Mouse (Mus musculus): ENCODE measurements at regions not wholly inside any gene's neighbourhood (a gene's known extent, or its start where the extent isn't known, plus 50 kb on each side); places are given as distances from the start of the nearest gene placed in this dataset.

DNA sequence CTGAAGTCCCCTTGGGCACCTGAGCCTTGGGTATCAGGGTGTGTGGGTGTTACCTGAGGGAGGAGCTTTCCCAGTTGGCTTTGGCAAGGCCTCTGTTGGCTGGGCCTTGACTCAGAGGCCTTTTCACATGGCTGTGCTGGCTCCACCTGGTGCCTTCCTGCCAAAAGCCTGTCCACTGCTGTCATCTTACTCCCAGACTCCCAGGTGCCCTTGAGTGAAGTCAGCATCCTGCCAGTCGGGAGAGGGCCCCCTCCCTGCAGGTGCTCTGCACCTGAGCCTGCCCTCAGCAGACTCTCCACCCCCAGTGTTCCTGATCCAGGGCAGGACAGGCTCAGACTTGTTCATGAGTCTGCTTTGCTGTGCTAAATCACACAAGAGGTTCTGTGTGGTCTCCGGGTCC lies 99.2 kb upstream of the Lgalsl start:
- no peak for DNase-seq

DNA sequence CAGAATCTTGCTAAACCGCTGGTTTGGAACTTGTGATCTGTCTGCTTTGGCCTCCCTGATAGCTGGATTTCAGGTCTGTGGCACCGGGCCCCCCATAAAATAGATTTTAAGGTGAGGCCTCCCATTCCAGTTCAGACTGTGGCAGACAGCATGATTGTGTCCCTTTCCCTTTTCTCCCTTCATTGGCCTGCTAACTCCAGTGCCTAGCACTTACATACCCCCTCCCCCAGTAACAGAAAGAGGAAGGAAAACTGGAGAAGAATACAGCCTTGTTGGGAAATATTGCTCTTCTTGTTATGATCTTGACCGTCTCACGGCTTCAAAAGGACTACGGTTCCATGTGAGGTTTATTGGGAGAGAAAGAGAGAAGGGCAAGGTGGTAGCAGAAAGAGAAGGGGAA lies 99.7 kb upstream of the Lgalsl start:
- DNase-seq, result no peak

GRCm38 (mm10) chr11:20934191-20935062 lies 103.6 kb upstream of the Lgalsl start:
- DNase-seq, result no peak

DNA sequence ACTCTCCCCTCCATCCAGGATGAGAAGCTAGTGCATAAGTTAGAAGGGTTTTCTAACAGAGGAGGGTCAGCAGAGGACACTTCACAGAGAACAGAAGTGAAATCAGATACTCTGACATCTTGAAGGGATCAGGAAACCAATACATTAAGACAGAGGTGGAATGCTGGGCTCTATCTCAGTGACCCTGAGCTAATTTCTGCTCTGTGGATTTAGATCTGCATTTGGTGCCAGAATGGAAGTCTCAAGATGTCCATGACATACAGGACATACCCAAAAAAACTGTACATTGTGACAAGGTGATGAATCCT lies 104.2 kb upstream of the Lgalsl start:
- DNase-seq, result no peak

GRCm38 (mm10) chr11:20935910-20936309 lies 105.1 kb upstream of the Lgalsl start:
- DNase-seq, result no peak

- no peak for DNase-seq
Observed at GRCm38 (mm10) chr11:20936996-20937395, 106.1 kb upstream of the Lgalsl start.

GRCm38 (mm10) chr11:20937942-20938341 lies 107.1 kb upstream of the Lgalsl start:
- no peak for DNase-seq

GRCm38 (mm10) chr11:20939644-20940043 lies 108.8 kb upstream of the Lgalsl start:
- DNase-seq, result no peak

GRCm38 (mm10) chr11:20941546-20941945 lies 110.7 kb upstream of the Lgalsl start:
- DNase-seq, result no peak

DNA sequence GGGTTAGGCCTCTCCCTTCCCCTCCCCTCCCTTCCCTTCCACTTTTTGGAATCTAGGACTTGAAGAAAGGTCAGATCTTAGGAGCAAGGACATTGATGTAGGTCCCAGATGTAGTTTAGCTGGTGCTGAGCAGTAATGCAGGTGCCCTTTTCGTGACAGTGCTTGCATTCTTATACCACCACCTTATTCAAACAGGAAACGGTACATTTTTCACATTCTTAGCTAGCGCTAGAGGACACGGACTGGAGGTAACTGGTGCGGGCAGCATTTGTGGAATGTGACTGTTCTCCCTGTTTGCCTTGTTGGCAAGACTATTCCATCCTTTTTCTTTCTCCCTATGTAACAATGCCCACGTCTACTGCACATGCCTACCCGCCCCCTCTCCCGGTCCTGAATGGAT lies 124.7 kb upstream of the Lgalsl start:
- no peak for DNase-seq

DNA sequence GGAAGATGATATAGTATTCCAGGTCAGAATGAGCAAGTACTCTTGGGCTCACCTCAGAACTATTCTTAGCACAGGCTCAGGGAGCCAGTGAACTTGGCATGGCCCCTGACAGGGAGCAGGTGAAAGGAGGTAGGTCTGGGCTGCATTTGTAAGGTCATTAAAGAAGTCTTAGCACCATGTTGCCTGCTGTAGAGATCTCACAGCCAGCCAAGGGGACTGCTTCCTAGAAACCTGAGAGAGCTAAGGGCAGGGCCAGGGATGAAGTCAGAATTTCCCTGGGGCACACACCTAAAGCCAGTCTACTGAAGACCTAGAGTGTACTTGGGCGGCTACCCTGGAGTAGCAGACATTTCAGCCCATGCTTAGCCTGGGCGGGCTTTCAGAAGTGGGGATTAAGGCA lies 126.9 kb upstream of the Lgalsl start:
- DNase-seq, result no peak

DNA sequence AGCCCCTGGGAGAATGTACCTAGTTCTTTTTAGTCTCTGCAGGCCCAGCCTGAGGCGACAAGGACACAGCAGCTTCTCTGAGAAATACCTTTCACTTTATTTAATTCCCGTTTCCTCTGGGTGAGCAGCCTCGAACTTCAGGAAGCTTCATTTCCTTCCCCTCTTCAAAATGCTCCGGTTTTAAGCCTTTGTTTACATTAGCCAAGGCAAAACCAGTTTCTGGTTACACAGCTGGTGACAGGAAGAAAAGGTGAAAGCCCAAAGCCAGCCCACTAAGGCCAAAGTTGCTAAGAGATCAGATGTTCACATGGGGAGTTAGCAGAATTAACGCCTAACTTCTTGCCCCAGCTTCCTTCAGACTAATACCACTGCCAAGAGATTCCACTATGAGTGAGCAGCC lies 127.4 kb upstream of the Lgalsl start:
- DNase-seq, result peak; percentile 9

- no peak for DNase-seq
Observed at GRCm38 (mm10) chr11:20960066-20960465, 129.2 kb upstream of the Lgalsl start.

GRCm38 (mm10) chr11:20960750-20961149 lies 129.9 kb upstream of the Lgalsl start:
- no peak for DNase-seq

GRCm38 (mm10) chr11:20961626-20962025 lies 129.5 kb upstream of the Peli1 start:
- DNase-seq, result no peak

DNA sequence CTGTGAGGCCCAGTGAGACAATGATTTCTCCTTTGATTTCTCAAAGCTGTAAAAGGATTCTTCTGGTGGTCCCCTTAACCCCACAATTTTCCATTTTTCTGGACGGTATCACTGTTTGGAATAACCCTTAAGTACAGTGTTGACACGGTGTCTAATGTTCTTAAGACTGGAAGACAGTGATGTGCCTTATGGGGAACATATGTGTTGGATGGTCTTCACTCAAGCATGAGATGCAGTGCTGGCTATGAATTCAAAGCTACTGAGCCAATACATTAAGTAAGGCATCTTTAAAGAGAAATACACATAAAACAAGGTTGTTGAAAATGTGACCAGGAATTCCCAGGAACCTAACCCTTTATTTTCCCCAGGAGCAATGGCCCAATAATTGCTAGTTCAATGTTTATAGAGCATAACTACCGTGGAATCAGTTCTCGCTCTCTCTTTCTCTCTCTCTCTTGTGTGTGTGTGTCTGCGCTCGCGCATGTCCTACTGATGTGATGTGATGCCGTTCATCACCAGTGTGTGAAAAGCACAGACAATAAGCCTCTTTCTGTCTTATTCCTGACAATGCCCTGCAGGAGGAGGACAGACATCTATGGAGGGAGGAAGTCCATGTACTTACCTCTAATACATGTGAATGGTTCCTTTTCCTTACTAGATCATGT lies 125.4 kb upstream of the Peli1 start:
- no peak for DNase-seq

DNA sequence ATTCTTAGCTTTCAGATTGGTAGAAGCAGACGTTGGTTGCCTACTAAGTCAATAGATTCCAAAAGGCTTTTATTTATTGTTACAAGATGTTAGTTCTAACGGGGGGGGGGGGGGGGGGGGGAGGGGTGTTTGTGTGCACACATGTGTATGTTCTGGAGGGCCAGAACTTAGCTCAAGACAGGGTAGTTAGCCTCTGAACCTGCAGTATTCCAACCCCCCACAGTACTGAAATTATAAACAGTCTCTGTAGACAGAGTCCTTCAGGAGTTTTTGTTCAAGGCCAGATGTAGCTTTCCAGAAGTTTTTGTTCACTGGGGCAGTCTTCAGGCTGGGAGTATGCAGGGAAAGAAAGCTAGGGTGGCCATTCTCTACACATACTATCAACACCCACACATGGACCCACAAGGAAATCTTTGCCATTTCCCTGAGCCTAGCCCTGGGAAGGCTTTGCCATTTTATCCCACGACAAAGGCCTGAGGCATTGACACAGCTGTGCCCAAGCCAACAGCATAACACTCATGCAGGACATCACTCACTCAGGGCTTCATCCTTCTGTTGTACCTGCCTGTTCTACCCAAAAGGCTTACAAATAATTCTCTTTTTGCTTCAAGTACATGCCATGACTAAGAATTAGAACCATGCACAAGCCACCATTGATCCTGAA lies 123.6 kb upstream of the Peli1 start:
- no peak for DNase-seq

DNA sequence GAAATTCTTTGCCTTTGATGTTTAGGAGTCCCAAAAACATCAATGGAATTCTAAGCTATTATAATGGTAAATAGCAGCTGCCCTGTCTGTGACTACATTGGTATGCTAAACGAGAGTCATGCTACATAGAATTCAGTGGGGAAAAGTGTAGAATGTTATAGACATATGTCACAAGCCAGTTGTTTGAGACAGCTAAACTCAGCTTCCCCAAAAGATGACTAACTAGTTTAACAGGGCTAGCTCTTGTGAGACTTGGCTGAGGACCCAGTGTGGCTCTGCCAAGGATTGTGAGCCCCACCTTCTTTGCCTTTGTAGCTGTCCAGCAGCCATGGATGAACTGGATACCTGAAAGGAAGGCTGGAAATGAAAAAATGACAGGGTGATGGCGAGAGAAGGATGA lies 122.8 kb upstream of the Peli1 start:
- DNase-seq, result no peak

- no peak for DNase-seq
Observed at GRCm38 (mm10) chr11:20973141-20973540, 118.0 kb upstream of the Peli1 start.

DNA sequence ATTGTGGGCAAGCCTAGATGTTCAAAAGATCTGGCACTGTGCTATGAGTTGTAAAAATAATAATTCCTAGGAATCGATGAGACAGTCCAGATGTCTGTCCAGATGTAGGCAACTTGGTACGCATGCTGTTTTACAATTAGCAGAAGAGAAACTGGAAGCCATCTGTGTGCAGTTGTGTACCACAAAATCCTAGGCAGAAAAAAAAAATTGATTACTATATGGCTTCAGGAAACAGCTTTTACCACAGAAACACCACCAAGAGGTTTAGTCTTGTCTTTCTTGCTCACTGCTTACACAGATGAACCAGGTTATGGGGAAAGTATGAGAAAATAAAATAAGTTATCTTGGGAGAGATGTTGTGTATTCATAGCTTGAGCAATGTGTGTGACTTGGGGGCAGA lies 109.5 kb upstream of the Peli1 start:
- no peak for DNase-seq

DNA sequence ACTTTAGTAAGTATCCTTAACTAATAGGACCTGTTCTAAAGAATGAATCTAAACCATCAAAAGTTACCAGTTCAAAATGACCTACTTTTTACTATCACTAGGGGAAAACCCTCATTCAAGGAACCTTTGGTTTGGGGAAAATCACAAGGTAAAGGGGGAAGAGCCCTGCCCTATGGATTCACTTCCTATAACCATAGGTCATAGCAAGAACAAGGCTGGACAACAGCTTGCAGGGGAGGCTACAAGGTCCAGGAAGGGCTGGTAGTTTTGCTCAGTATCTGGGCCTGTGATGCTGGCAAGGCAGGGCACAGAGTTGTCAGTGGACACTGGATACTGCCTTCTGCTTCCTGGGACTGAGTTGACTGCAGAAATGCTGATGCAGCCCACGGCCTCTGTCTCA lies 109.1 kb upstream of the Peli1 start:
- DNase-seq, result no peak

DNA sequence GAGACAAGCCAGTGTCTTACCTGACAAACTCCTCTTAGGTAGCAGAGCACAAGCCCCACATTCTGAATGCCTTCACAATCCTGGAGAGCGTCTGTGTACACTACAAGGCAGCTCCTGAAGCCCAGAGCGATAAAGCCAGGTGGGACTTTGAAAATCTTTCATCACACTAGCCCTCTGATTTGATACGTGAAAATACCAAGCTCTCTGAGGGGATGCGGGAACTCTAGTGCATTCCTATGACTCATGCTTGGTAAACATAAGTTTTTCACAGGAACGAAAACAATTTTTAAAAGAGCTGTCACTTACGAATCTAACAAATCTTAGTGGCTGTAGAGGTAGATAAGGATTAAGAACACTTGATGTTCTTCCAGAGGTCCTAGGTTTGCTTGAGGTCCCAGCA lies 108.6 kb upstream of the Peli1 start:
- no peak for DNase-seq

GRCm38 (mm10) chr11:20985069-20985759 lies 105.9 kb upstream of the Peli1 start:
- no peak for DNase-seq

GRCm38 (mm10) chr11:20985771-20986170 lies 105.3 kb upstream of the Peli1 start:
- DNase-seq, result no peak

Data from thymus, postnatal 25 days (tissue).